Mouse (Mus musculus) heart, adult 18-20 months (tissue): ENCODE measurements at regions not wholly inside any gene's neighbourhood (a gene's known extent, or its start where the extent isn't known, plus 50 kb on each side); places are given as distances from the start of the nearest gene placed in this dataset.
A peak's percentile ranks its signal among the peaks of the same experiment; 100 is the strongest.
"Not testable (repeated sequence)": the region's sequence is repeated elsewhere in the genome, so short reads cannot be mapped to it uniquely, and the experiment has no call there.

Source experiments
- DNase-seq, 2 experiments: peaks; one replicate each; pipeline ENCODE4 v3.0.0; 2021 to 2022; ENCODE audit warnings: mixed read lengths in 1 of 2

- DNase-seq = no peak
Measured at GRCm38 (mm10) chr8:126775334-126775733, 170.3 kb downstream of the Tomm20 start.

GRCm38 (mm10) chr8:126774816-126775215 lies 170.8 kb downstream of the Tomm20 start:
- no peak for DNase-seq

GRCm38 (mm10) chr8:126772748-126773147 lies 172.9 kb downstream of the Tomm20 start:
- DNase-seq = no peak

- DNase-seq = no peak
Measured at GRCm38 (mm10) chr8:126772194-126772593, 173.4 kb downstream of the Tomm20 start.

- DNase-seq = not testable (repeated sequence)
Measured at GRCm38 (mm10) chr8:126770374-126770773, 175.3 kb downstream of the Tomm20 start.

- DNase-seq = no peak
Measured at GRCm38 (mm10) chr8:126768142-126768541, 174.4 kb upstream of the Irf2bp2 start.

GRCm38 (mm10) chr8:126767341-126767740 lies 173.6 kb upstream of the Irf2bp2 start:
- DNase-seq = peak in 1 of 2 experiments; percentile 35

- no peak for DNase-seq
Measured at GRCm38 (mm10) chr8:126765693-126766238, 172.0 kb upstream of the Irf2bp2 start.

- peak; percentile 70 to 84 for DNase-seq
Measured at GRCm38 (mm10) chr8:126763600-126763999, 169.8 kb upstream of the Irf2bp2 start.

- peak; percentile 72 to 83 for DNase-seq
Measured at GRCm38 (mm10) chr8:126759711-126760110, 165.9 kb upstream of the Irf2bp2 start.

- DNase-seq = no peak
Measured at GRCm38 (mm10) chr8:126758951-126759350, 165.2 kb upstream of the Irf2bp2 start.

- peak; percentile 72 to 86 for DNase-seq
Measured at GRCm38 (mm10) chr8:126757951-126758757, 164.4 kb upstream of the Irf2bp2 start.

- peak in 1 of 2 experiments; percentile 71 for DNase-seq
Measured at GRCm38 (mm10) chr8:126756300-126757097, 162.7 kb upstream of the Irf2bp2 start.

GRCm38 (mm10) chr8:126755669-126756068 lies 161.9 kb upstream of the Irf2bp2 start:
- peak in 1 of 2 experiments; percentile 59 for DNase-seq

- DNase-seq = no peak
Measured at GRCm38 (mm10) chr8:126754361-126754809, 160.6 kb upstream of the Irf2bp2 start.

- no peak for DNase-seq
Measured at GRCm38 (mm10) chr8:126753059-126753855, 159.5 kb upstream of the Irf2bp2 start.

- DNase-seq = peak; percentile 37 to 46
Measured at GRCm38 (mm10) chr8:126751416-126752140, 157.8 kb upstream of the Irf2bp2 start.

- no peak for DNase-seq
Measured at GRCm38 (mm10) chr8:126745992-126746775, 152.4 kb upstream of the Irf2bp2 start.

GRCm38 (mm10) chr8:126744747-126745382 lies 151.1 kb upstream of the Irf2bp2 start:
- DNase-seq = no peak

- DNase-seq = no peak
Measured at GRCm38 (mm10) chr8:126743296-126743695, 149.5 kb upstream of the Irf2bp2 start.
